Mouse (Mus musculus) bone marrow, adult 2 months (tissue): ENCODE measurements around the gene Fam213a. TPM values are rescaled to one million over a fixed set of nuclear protein-coding genes. Genes with fewer than 3 reads are reported as not detected.

Experiments used
- H3K27ac ChIP-seq: fragments of 200-500 bp; 2 replicates; pipeline ENCODE4 v1.5.1; 2012; ENCODE audit warnings: low read depth, mild to moderate bottlenecking, control low read depth, inconsistent platforms, low read length; ENCODE audit not compliant: control insufficient read depth, poor library complexity, insufficient read depth
- H3K4me1 ChIP-seq: fragments of 200-500 bp; 2 replicates; pipeline ENCODE4 v1.6.1; 2011; ENCODE audit warnings: low read length; ENCODE audit not compliant: control insufficient read depth, insufficient read depth
- H3K4me3 ChIP-seq: fragments of 200-500 bp; replicated peaks from 2 replicates; pipeline ENCODE3; 2011; ENCODE audit warnings: mild to moderate bottlenecking, low read depth, low read length, control low read depth; ENCODE audit not compliant: control insufficient read depth
- CTCF ChIP-seq: fragments of 200-500 bp; IDR thresholded peaks from 2 replicates; pipeline ENCODE4 v1.5.1; 2011; ENCODE audit warnings: low read length, control low read depth; ENCODE audit not compliant: control insufficient read depth, insufficient read depth
- POLR2A ChIP-seq: fragments of 200-500 bp; IDR thresholded peaks from 2 replicates; pipeline ENCODE4 v1.6.1; 2011; ENCODE audit warnings: low read depth, mild to moderate bottlenecking, control low read depth, low read length, borderline replicate concordance; ENCODE audit not compliant: control insufficient read depth
- whole genome bisulfite sequencing: fragments of 180-500 bp; shearing (Covaris S2); methylation state at CpG from one replicate; pipeline ENCODE4 v1.1.7; 2018; 5-methylcytosine and 5-hydroxymethylcytosine counted together
- polyA plus RNA-seq: library from polyadenylated mRNA; stranded (reverse); fragments of >200 nt; gene quantifications from 2 replicates; pipeline ENCODE4 v1.2.4, GENCODE M21; 2011; ENCODE audit warnings: low replicate concordance; ENCODE audit not compliant: missing spikeins, insufficient read depth, insufficient read length

The Fam213a gene
- polyA plus RNA-seq, 1 experiment: 114 TPM

DNA sequence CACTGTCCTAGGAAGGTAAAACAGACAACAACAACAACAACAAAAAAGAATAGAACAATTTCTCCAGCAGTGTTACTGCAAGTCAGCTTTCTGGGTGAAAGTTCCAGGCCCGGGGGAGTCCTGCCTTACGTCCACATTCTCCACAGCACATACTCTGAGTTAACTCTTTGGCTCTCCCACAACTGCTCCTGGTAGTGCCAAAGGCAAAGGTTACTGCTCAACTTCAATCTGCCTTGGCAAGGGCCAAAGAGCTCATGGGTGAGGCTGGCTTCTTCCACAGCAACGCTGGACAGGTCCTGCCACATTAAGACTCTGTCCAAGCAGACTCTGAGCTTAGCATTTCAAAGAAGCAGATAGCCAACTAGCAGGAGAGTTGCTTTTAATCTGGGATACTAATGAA lies 1.7 kb downstream of the Fam213a start:
- TF ChIP-seq CTCF (no peak), POLR2A (no peak)
- Histone ChIP-seq H3K27ac (no peak overlapping the region), H3K4me3 (no peak overlapping the region), H3K4me1 (no peaks in the 10 kb centered on the region; the same call in 1 of the 2 replicates)
- WGBS: 89% methylated on average over 3 of the region's 3 CpGs

GRCm38 (mm10) chr14:41008138-41008537 lies 5.5 kb downstream of the Fam213a start:
- WGBS: 65% methylated on average over 2 of the region's 2 CpGs
- peak overlapping the region; percentile 2 for H3K4me3 ChIP-seq
- TF ChIP-seq POLR2A: no peak
- TF ChIP-seq CTCF: no peak
- H3K4me1 ChIP-seq: no peaks in the 10 kb centered on the region; the same call in 1 of the 2 replicates
- peak overlapping the region; percentile 25 for H3K27ac ChIP-seq

DNA sequence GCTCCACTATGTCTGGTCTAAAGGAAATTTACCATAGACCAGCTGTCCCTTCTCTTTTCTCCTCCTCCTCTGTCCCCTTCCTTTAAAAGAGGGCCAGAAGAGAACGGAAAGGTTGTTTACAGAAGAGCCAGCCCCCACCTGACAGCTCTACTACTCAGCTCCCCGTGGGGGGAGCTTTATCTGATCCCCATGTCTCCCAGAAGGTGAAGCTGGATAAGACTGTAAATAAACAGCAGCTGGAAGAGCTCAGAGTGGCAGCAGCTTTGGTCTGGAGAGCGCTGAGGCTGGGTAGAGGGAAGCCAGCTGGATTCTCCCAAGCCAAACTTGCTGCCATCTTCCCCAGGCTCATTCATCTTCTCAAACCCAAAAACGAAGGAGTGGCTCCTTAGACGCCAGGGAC lies 5.9 kb downstream of the Fam213a start:
- no peaks in the 10 kb centered on the region; the same call in 1 of the 2 replicates for H3K4me1 ChIP-seq
- H3K4me3 ChIP-seq: no peak overlapping the region
- no peak for TF ChIP-seq POLR2A
- H3K27ac ChIP-seq: peak overlapping the region; percentile 67
- WGBS: 57% methylated on average over 5 of the region's 5 CpGs

DNA sequence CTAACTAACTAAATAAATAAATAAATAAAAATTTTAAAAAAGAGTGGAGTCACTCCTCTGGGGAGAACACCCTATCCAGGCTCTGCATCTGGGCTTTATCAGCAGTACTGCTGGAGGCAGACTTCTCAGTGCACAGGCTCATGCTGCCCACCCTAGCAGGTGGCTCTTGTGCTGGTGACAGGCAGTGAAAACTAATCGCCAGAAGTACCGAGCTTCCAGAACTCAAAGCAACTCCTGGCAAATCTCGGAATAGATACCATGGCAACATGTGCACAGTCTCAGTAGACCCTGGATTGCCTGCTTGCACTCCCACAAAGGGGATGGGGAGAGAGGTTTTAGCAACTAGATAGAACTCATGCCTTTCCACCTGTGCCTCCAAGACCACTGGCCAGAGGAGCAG lies 6.7 kb downstream of the Fam213a start:
- peak overlapping the region; percentile 46 for H3K4me3 ChIP-seq
- peak overlapping the region; percentile 67; the same call in 1 of the 2 replicates for H3K27ac ChIP-seq
- 55% methylated on average over 3 of the region's 3 CpGs for WGBS
- no peak for TF ChIP-seq CTCF
- TF ChIP-seq POLR2A: no peak
- H3K4me1 ChIP-seq: no peaks in the 10 kb centered on the region; the same call in 1 of the 2 replicates

GRCm38 (mm10) chr14:41006263-41006662 lies 7.3 kb downstream of the Fam213a start:
- no peak for TF ChIP-seq CTCF
- no peak for TF ChIP-seq POLR2A
- WGBS: 47% methylated on average over 10 of the region's 10 CpGs
- Histone ChIP-seq H3K27ac (peak overlapping the region; percentile 37; the same call in 1 of the 2 replicates), H3K4me1 (no peaks in the 10 kb centered on the region; the same call in 1 of the 2 replicates), H3K4me3 (peak overlapping the region; percentile 48)

GRCm38 (mm10) chr14:41005716-41006115 lies 7.9 kb downstream of the Fam213a start:
- H3K4me3 ChIP-seq: peak overlapping the region; percentile 57
- H3K4me1 ChIP-seq: no peaks in the 10 kb centered on the region; the same call in 1 of the 2 replicates
- 84% methylated on average over 9 of the region's 9 CpGs for WGBS
- no peak overlapping the region for H3K27ac ChIP-seq
- TF ChIP-seq POLR2A (no peak), CTCF (no peak)

- Histone ChIP-seq H3K4me3 (no peak overlapping the region), H3K27ac (no peak overlapping the region), H3K4me1 (no peaks in the 10 kb centered on the region; the same call in 1 of the 2 replicates)
- WGBS: 89% methylated on average over 22 of the region's 22 CpGs
- TF ChIP-seq CTCF: no peak
- TF ChIP-seq POLR2A: no peak
These were observed 9.1 kb downstream of the Fam213a start for GRCm38 (mm10) chr14:41004201-41005141.

GRCm38 (mm10) chr14:41001576-41001975 lies 12.0 kb downstream of the Fam213a start:
- WGBS: 85% methylated on average over 5 of the region's 5 CpGs
- H3K4me3 ChIP-seq: no peak overlapping the region
- TF ChIP-seq CTCF (no peak), POLR2A (no peak)
- H3K4me1 ChIP-seq: no peaks in the 10 kb centered on the region
- H3K27ac ChIP-seq: no peak overlapping the region
